Comparison of ENCODE assay signal across 7 mouse cellular contexts in the genomic region with DNA sequence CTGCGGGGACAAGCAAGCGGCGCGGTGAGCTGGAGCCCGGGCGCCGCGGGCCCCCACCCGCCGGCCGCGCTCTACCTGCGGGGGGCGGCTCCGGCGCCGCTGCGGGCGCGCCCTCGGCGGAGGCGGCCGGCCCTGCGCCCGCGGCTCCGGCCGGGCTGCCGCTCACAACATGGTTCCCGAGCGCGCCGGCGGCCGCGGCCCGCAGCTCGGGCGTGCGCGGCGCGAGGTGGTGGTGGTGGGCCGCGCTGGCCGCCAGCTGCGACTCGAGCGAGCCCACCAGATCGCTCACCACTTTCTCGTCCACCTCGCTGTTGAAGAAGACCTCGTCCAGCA. TPM values are rescaled to one million over a fixed set of nuclear protein-coding genes. Genes with fewer than 3 reads are reported as not detected.
DNase-seq lines count a peak whose midpoint lies in the region; ATAC-seq lines count a peak whose summit lies in the region.

No protein-coding gene starts in this region.

- WGBS in forebrain, embryonic 11.5 days, result under 1% methylated on average over 49 of the region's 54 CpGs
- WGBS in limb, embryonic 12.5 days, result under 1% methylated on average over 37 of the region's 54 CpGs
- WGBS in stomach, embryonic 15.5 days, result under 1% methylated on average over 46 of the region's 54 CpGs

- peak overlapping the region; percentile 62; the same call in 1 of the 2 replicates for H3K4me2 ChIP-seq in forebrain, embryonic 11.5 days (ENCODE audit: low read depth, low read length, severe bottlenecking)
- peak overlapping the region; percentile 57; the same call in 1 of the 2 replicates for H3K4me2 ChIP-seq in limb, embryonic 12.5 days
- peak overlapping the region; percentile 96 for H3K4me2 ChIP-seq in stomach, embryonic 15.5 days

- no peaks in the 10 kb centered on the region for H3K36me3 ChIP-seq in megakaryocyte, embryonic 14.5 days (replicated peaks; ENCODE audit: low read length)
- H3K36me3 ChIP-seq in forebrain, embryonic 11.5 days (ENCODE audit: control insufficient read depth, insufficient read depth, low read length), result no peaks in the 10 kb centered on the region
- no peaks in the 10 kb centered on the region for H3K36me3 ChIP-seq in limb, embryonic 12.5 days
- no peaks in the 10 kb centered on the region for H3K36me3 ChIP-seq in stomach, embryonic 15.5 days

- no peaks in the 10 kb centered on the region for H3K27me3 ChIP-seq in megakaryocyte, embryonic 14.5 days (replicated peaks)
- H3K27me3 ChIP-seq in forebrain, embryonic 11.5 days (ENCODE audit: control insufficient read depth, insufficient read depth, low read length), result no peaks in the 10 kb centered on the region
- H3K27me3 ChIP-seq in limb, embryonic 12.5 days, result peaks cover 3% of the 10 kb centered on the region; the same call in 1 of the 2 replicates
- no peaks in the 10 kb centered on the region for H3K27me3 ChIP-seq in stomach, embryonic 15.5 days (replicated peaks)

- H3K4me1 ChIP-seq in megakaryocyte, embryonic 14.5 days, result peaks cover 77% of the 10 kb centered on the region
- peaks cover 18% of the 10 kb centered on the region for H3K4me1 ChIP-seq in forebrain, embryonic 11.5 days (replicated peaks; ENCODE audit: control insufficient read depth, insufficient read depth, low read length)
- peaks cover 36% of the 10 kb centered on the region for H3K4me1 ChIP-seq in limb, embryonic 12.5 days (replicated peaks)
- peaks cover 30% of the 10 kb centered on the region for H3K4me1 ChIP-seq in stomach, embryonic 15.5 days

- ATAC-seq in megakaryocyte, adult 5-6 weeks (ENCODE audit: poor library complexity, severe bottlenecking), result no peak
- ATAC-seq in forebrain, embryonic 11.5 days (replicated peaks; ENCODE audit: low FRiP score), result no peak
- no peak; the same call in 1 of the 2 replicates for ATAC-seq in limb, embryonic 12.5 days (ENCODE audit: insufficient number of reproducible peaks, insufficient read depth, low FRiP score, low TSS enrichment, low read depth)
- peak; percentile 32; the same call in 1 of the 2 replicates for ATAC-seq in stomach, embryonic 15.5 days (ENCODE audit: insufficient read depth, low FRiP score, low read depth)

- H3K27ac ChIP-seq in forebrain, embryonic 11.5 days (ENCODE audit: low read depth, low read length), result peak overlapping the region; percentile 84
- H3K27ac ChIP-seq in limb, embryonic 12.5 days, result peak overlapping the region; percentile 97
- peak overlapping the region; percentile 89 for H3K27ac ChIP-seq in stomach, embryonic 15.5 days

- H3K9ac ChIP-seq in forebrain, embryonic 11.5 days (ENCODE audit: low read length), result peak overlapping the region; percentile 95
- H3K9ac ChIP-seq in limb, embryonic 12.5 days (replicated peaks), result peak overlapping the region; percentile 76
- H3K9ac ChIP-seq in stomach, embryonic 15.5 days, result peak overlapping the region; percentile 80

- H3K4me3 ChIP-seq in megakaryocyte, embryonic 14.5 days (replicated peaks), result peak overlapping the region; percentile 100
- H3K4me3 ChIP-seq in forebrain, embryonic 11.5 days (ENCODE audit: low read depth, low read length), result peak overlapping the region; percentile 92
- H3K4me3 ChIP-seq in limb, embryonic 12.5 days (replicated peaks), result peak overlapping the region; percentile 73
- peak overlapping the region; percentile 94 for H3K4me3 ChIP-seq in stomach, embryonic 15.5 days (replicated peaks)

- no peak for DNase-seq in forebrain, embryonic 11.5 days (ENCODE audit: low spot score)
- no peak for DNase-seq in thymus, postnatal 14 days
- DNase-seq in layer of hippocampus, postnatal 36 days, result no peak

- H3K9me3 ChIP-seq in megakaryocyte, embryonic 14.5 days, result no peaks in the 10 kb centered on the region
- H3K9me3 ChIP-seq in forebrain, embryonic 11.5 days (ENCODE audit: control insufficient read depth, low read length), result no peaks in the 10 kb centered on the region
- H3K9me3 ChIP-seq in limb, embryonic 12.5 days, result no peaks in the 10 kb centered on the region
- H3K9me3 ChIP-seq in stomach, embryonic 15.5 days, result no peaks in the 10 kb centered on the region

RNA-seq across cellular contexts. Expression of a gene that starts 0.2 kb away (rescaled TPM):
- 9.1 and 14.6 TPM in 2 replicates for polyA plus RNA-seq in megakaryocyte, embryonic 14.5 days (2012; ENCODE audit: insufficient read depth, low replicate concordance)
- total RNA-seq in megakaryocyte, adult 5-6 weeks (2015), result 28.4 and 31.8 TPM in 2 replicates
- total RNA-seq in megakaryocyte, adult 5-6 weeks (2017), result 27.6 and 43.5 TPM in 2 replicates
- polyA plus RNA-seq in forebrain, embryonic 11.5 days (2014; fragmentation: Nextera tagmentation; extraction: Ambion mirVana), result 7.4 and 8.2 TPM in 2 replicates
- 3.8 and 5.0 TPM in 2 replicates for polyA plus RNA-seq in limb, embryonic 12.5 days (2016; fragmentation: Nextera tagmentation; extraction: Ambion mirVana)
- 3.6 and 3.7 TPM in 2 replicates for polyA plus RNA-seq in stomach, embryonic 15.5 days (2015; fragmentation: Nextera tagmentation; extraction: Ambion mirVana)
- total RNA-seq in layer of hippocampus, postnatal 36 days (2021), result 10 to 100 TPM; 21.3 to 22.4 TPM

RNA-seq across cellular contexts. Expression of a gene that starts 48.5 kb away (rescaled TPM):
- polyA plus RNA-seq in megakaryocyte, embryonic 14.5 days (2012; ENCODE audit: insufficient read depth, low replicate concordance), result 17.3 and 46.0 TPM in 2 replicates
- 10.6 and 10.9 TPM in 2 replicates for total RNA-seq in megakaryocyte, adult 5-6 weeks (2015)
- 28.8 and 31.0 TPM in 2 replicates for total RNA-seq in megakaryocyte, adult 5-6 weeks (2017)
- polyA plus RNA-seq in forebrain, embryonic 11.5 days (2014; fragmentation: Nextera tagmentation; extraction: Ambion mirVana), result 7.5 and 8.9 TPM in 2 replicates
- 13.6 and 14.2 TPM in 2 replicates for polyA plus RNA-seq in limb, embryonic 12.5 days (2016; fragmentation: Nextera tagmentation; extraction: Ambion mirVana)
- 6.0 and 8.1 TPM in 2 replicates for polyA plus RNA-seq in stomach, embryonic 15.5 days (2015; fragmentation: Nextera tagmentation; extraction: Ambion mirVana)
- total RNA-seq in layer of hippocampus, postnatal 36 days (2021), result 100 to 1,000 TPM in 1 of 2 experiments, 10 to 100 TPM in 1; 97.5 to 105 TPM
